ENCODE assay signal across 10 mouse cellular contexts in genomic region chr19:59169143-59169935, GRCm38 (mm10). TPM values are rescaled to one million over a fixed set of nuclear protein-coding genes. Genes with fewer than 3 reads are reported as not detected.
DNase-seq lines count a peak whose midpoint lies in the region; ATAC-seq and TF ChIP-seq lines count a peak whose summit lies in the region.
"Had no signal": no experiment of that assay in that cellular context is flagged by ENCODE, and none has a peak within 500 bp of the region (broad histone marks: within the 10 kb centered on the region; RNA-seq: fewer than 3 reads in every experiment).

No protein-coding gene starts in this region.

- H3K36me3 ChIP-seq in ES-E14 (ENCODE audit: control insufficient read depth, insufficient read depth, low read length, poor library complexity, severe bottlenecking): no peaks in the 10 kb centered on the region
- H3K36me3 ChIP-seq in liver, embryonic 16.5 days (ENCODE audit: control insufficient read depth, insufficient read depth): no peaks in the 10 kb centered on the region

- no peaks in the 10 kb centered on the region for H3K9me3 ChIP-seq in ES-E14 (ENCODE audit: control insufficient read depth, insufficient read depth, low read depth, low read length)
- no peaks in the 10 kb centered on the region for H3K9me3 ChIP-seq in liver, embryonic 16.5 days (replicated peaks; ENCODE audit: control insufficient read depth, low read length)

- no peak overlapping the region; the same call in 1 of the 2 replicates for H3K9ac ChIP-seq in ES-E14 (ENCODE audit: insufficient read depth, low read depth, low read length, poor library complexity, severe bottlenecking)
- no peak overlapping the region for H3K9ac ChIP-seq in liver, embryonic 16.5 days (ENCODE audit: low read depth, low read length)

- in situ Hi-C loops in ES-E14 (cut with MboI; ENCODE audit: low sequenced_read_pairs in 2 of 2, unreplicated experiment in 2 of 2): loop anchor here in 1 of 2 experiments (5.0 kb wide), 1 partner anchor 293 kb away; no protein-coding TSS in a partner anchor

- DNase-seq in cerebellum, postnatal 14 days: peak; percentile 15 to 31
- no peak for DNase-seq in cerebellum, postnatal 36 days
- no peak for DNase-seq in ES-E14 (ENCODE audit: low read depth, low spot score)
- DNase-seq in cerebellum, adult 8-10 months: no peak

- peaks cover 0 to 6% of the 10 kb centered on the region in 2 experiments; a peak in 1 of 4 replicates for H3K4me1 ChIP-seq in ES-E14 (ENCODE audit: control insufficient read depth in 2 of 2, insufficient read depth in 2 of 2, low read length in 2 of 2, poor library complexity in 1 of 2)
- no peaks in the 10 kb centered on the region for H3K4me1 ChIP-seq in liver, embryonic 16.5 days (ENCODE audit: control insufficient read depth, low read depth, low read length)

- H3K27me3 ChIP-seq in liver, embryonic 16.5 days (ENCODE audit: control insufficient read depth, insufficient read depth, low read depth, low read length): peaks cover 97% of the 10 kb centered on the region

- H3K27ac ChIP-seq in ES-E14 (ENCODE audit: insufficient read depth, low read depth, low read length, poor library complexity, severe bottlenecking): no peak overlapping the region
- no peak overlapping the region for H3K27ac ChIP-seq in liver, embryonic 16.5 days (ENCODE audit: low read length)

- peak overlapping the region; percentile 8; the same call in 1 of the 2 replicates for H3K4me2 ChIP-seq in liver, embryonic 16.5 days (ENCODE audit: low read depth, low read length)

- peak overlapping the region; percentile 47 to 52; a peak in 3 of 4 replicates for H3K4me3 ChIP-seq in ES-E14 (ENCODE audit: insufficient read depth in 1 of 2, low read depth in 1 of 2, low read length in 2 of 2, poor library complexity in 1 of 2, severe bottlenecking in 1 of 2)
- H3K4me3 ChIP-seq in liver, embryonic 16.5 days (ENCODE audit: low read depth, low read length): peak overlapping the region; percentile 23; the same call in 1 of the 2 replicates
- H3K4me3 ChIP-seq: erythroblast, embryonic 14.5 days had no signal

- WGBS in liver, embryonic 16.5 days (ENCODE audit: insufficient replicate concordance): under 1% methylated on average over 65 of the region's 65 CpGs

- ATAC-seq in granulocyte monocyte progenitor cell, adult 5-6 weeks (replicated peaks; ENCODE audit: poor library complexity, severe bottlenecking): peak; percentile 33
- no peak for ATAC-seq in liver, embryonic 16.5 days (ENCODE audit: low read depth)
- ATAC-seq in activated CD4-positive, CD25-positive, alpha-beta regulatory T cell, adult 4 months: no peak
- no peak for ATAC-seq in CD4-positive, CD25-positive, alpha-beta regulatory T cell, adult 4 months

TF ChIP-seq in ES-E14, 5 proteins besides CTCF, POLR2A, EP300 and RAD21:
- TF ChIP-seq MAFK (IDR thresholded peaks at IDR 0.05; ENCODE audit: insufficient read depth, low read depth, low read length) (no peak), ZNF384 (IDR thresholded peaks at IDR 0.05; ENCODE audit: low read depth, low read length) (no peak), HCFC1 (IDR thresholded peaks at IDR 0.05; ENCODE audit: borderline replicate concordance, insufficient read depth, low read length) (no peak), ZC3H11A (IDR thresholded peaks at IDR 0.05; ENCODE audit: borderline replicate concordance, low read depth, low read length) (no peak), CHD2 (IDR thresholded peaks at IDR 0.05; ENCODE audit: low read depth, low read length) (no peak)

RNA-seq across cellular contexts. Expression of gene Vax1, which starts 0.5 kb away (rescaled TPM):
- total RNA-seq in ES-E14 (2012; rRNA removed): not detected in 2 replicates
- not detected in 2 replicates for total RNA-seq in granulocyte monocyte progenitor cell, adult 5-6 weeks (2014; fragmentation: Nextera tagmentation)
- not detected in 2 replicates for total RNA-seq in granulocyte monocyte progenitor cell, adult 5-6 weeks (2017)
- polyA plus RNA-seq in liver, embryonic 16.5 days (2015; fragmentation: Nextera tagmentation; extraction: Ambion mirVana): not detected in 2 replicates
- not detected for polyA plus RNA-seq in activated CD4-positive, CD25-positive, alpha-beta regulatory T cell, adult 4 months (2017; shearing (Covaris generic))
- polyA plus RNA-seq in CD4-positive, CD25-positive, alpha-beta regulatory T cell, adult 4 months (2017; shearing (Covaris generic)): not detected
- polyA plus RNA-seq: C2C12; erythroblast, embryonic 14.5 days had no signal

RNA-seq across cellular contexts. Expression of gene Kcnk18, which starts 49.7 kb away (rescaled TPM):
- 0.11 and 0.18 TPM in 2 replicates for total RNA-seq in ES-E14 (2012; rRNA removed)
- total RNA-seq in granulocyte monocyte progenitor cell, adult 5-6 weeks (2014; fragmentation: Nextera tagmentation): not detected in 2 replicates
- not detected in 2 replicates for total RNA-seq in granulocyte monocyte progenitor cell, adult 5-6 weeks (2017)
- polyA plus RNA-seq in liver, embryonic 16.5 days (2015; fragmentation: Nextera tagmentation; extraction: Ambion mirVana): not detected in 2 replicates
- not detected for polyA plus RNA-seq in activated CD4-positive, CD25-positive, alpha-beta regulatory T cell, adult 4 months (2017; shearing (Covaris generic))
- not detected for polyA plus RNA-seq in CD4-positive, CD25-positive, alpha-beta regulatory T cell, adult 4 months (2017; shearing (Covaris generic))
- polyA plus RNA-seq: C2C12; erythroblast, embryonic 14.5 days had no signal

Comparison
In these comparisons a context has a peak if more than half of its experiments do, and no peak if none do; other contexts are left out.
1. DNase-seq: peak in cerebellum, postnatal 14 days (2 of 2); none in cerebellum, postnatal 36 days (0 of 2), ES-E14 (single experiment) and cerebellum, adult 8-10 months (single experiment).